Mouse (Mus musculus): ENCODE measurements at regions not wholly inside any gene's neighbourhood (a gene's known extent, or its start where the extent isn't known, plus 50 kb on each side); places are given as distances from the start of the nearest gene placed in this dataset.
"Not testable (repeated sequence)": the region's sequence is repeated elsewhere in the genome, so short reads cannot be mapped to it uniquely, and the experiment has no call there.

- DNase-seq: no peak
Measured at GRCm38 (mm10) chr13:72183636-72184035, 220.1 kb upstream of the Irx1 start.

GRCm38 (mm10) chr13:72184116-72184845 is 220.8 kb upstream of the Irx1 start:
- intact Hi-C loops (cut with DNase I): no loop called here
- no peak for DNase-seq

More at GRCm38 (mm10) chr13:72183636-72184035, 220.1 kb upstream of the Irx1 start:
- intact Hi-C loops (cut with DNase I): no loop called here

GRCm38 (mm10) chr13:72184846-72185118 is 221.3 kb upstream of the Irx1 start:
- DNase-seq: no peak
- intact Hi-C loops (cut with DNase I): no loop called here

- DNase-seq: no peak
- intact Hi-C loops (cut with DNase I): no loop called here
Measured at GRCm38 (mm10) chr13:72195881-72196280, 232.4 kb upstream of the Irx1 start.

GRCm38 (mm10) chr13:72198341-72199105 is 235.0 kb upstream of the Irx1 start:
- peak; percentile 5 to 11 for DNase-seq
- intact Hi-C loops (cut with DNase I): no loop called here

- DNase-seq: no peak
- intact Hi-C loops (cut with DNase I): no loop called here
Measured at GRCm38 (mm10) chr13:72209518-72209917, 246.0 kb upstream of the Irx1 start.

- intact Hi-C loops (cut with DNase I): no loop called here
- no peak for DNase-seq
Measured at GRCm38 (mm10) chr13:72209946-72210456, 246.5 kb upstream of the Irx1 start.

GRCm38 (mm10) chr13:72210474-72211309 is 247.2 kb upstream of the Irx1 start:
- intact Hi-C loops (cut with DNase I): no loop called here
- no peak for DNase-seq

GRCm38 (mm10) chr13:72211716-72212115 is 248.2 kb upstream of the Irx1 start:
- intact Hi-C loops (cut with DNase I): no loop called here
- no peak for DNase-seq

GRCm38 (mm10) chr13:72212747-72213146 is 249.2 kb upstream of the Irx1 start:
- intact Hi-C loops (cut with DNase I): no loop called here

GRCm38 (mm10) chr13:72219329-72219728 is 255.8 kb upstream of the Irx1 start:
- intact Hi-C loops (cut with DNase I): no loop called here
- no peak for DNase-seq

More at GRCm38 (mm10) chr13:72212747-72213146, 249.2 kb upstream of the Irx1 start:
- DNase-seq: no peak

GRCm38 (mm10) chr13:72227102-72227501 is 263.6 kb upstream of the Irx1 start:
- intact Hi-C loops (cut with DNase I): no loop called here
- no peak for DNase-seq

- intact Hi-C loops (cut with DNase I): no loop called here
- no peak for DNase-seq
Measured at GRCm38 (mm10) chr13:72231032-72231591, 267.6 kb upstream of the Irx1 start.

GRCm38 (mm10) chr13:72232080-72232479 is 268.6 kb upstream of the Irx1 start:
- DNase-seq: no peak
- intact Hi-C loops (cut with DNase I): no loop called here

GRCm38 (mm10) chr13:72241919-72242318 is 278.4 kb upstream of the Irx1 start:
- DNase-seq: no peak
- intact Hi-C loops (cut with DNase I): no loop called here

GRCm38 (mm10) chr13:72250419-72250818 is 286.9 kb upstream of the Irx1 start:
- intact Hi-C loops (cut with DNase I): no loop called here
- no peak for DNase-seq

GRCm38 (mm10) chr13:72253242-72253641 is 289.7 kb upstream of the Irx1 start:
- DNase-seq; intact Hi-C loops (cut with DNase I): not testable (repeated sequence)

GRCm38 (mm10) chr13:72258794-72259193 is 295.3 kb upstream of the Irx1 start:
- intact Hi-C loops (cut with DNase I): no loop called here
- DNase-seq: no peak

- no peak for DNase-seq
- intact Hi-C loops (cut with DNase I): no loop called here
Measured at GRCm38 (mm10) chr13:72264416-72264815, 300.9 kb upstream of the Irx1 start.

GRCm38 (mm10) chr13:72265116-72265515 is 301.6 kb upstream of the Irx1 start:
- no peak for DNase-seq
- intact Hi-C loops (cut with DNase I): no loop called here

- intact Hi-C loops (cut with DNase I): no loop called here
Measured at GRCm38 (mm10) chr13:72265650-72266049, 302.1 kb upstream of the Irx1 start.

More at GRCm38 (mm10) chr13:72265650-72266049, 302.1 kb upstream of the Irx1 start:
- DNase-seq: peak in 1 of 2 experiments; percentile 9
